Mouse (Mus musculus) midbrain, embryonic 13.5 days (tissue): ENCODE measurements around the gene Arhgef12. TPM values are rescaled to one million over a fixed set of nuclear protein-coding genes. Genes with fewer than 3 reads are reported as not detected.

Source experiments
- ATAC-seq: fragments of 200-750 bp; cut with Nextera tagmentation; 2 replicates; pipeline ENCODE4 v1.8.0; 2017; ENCODE audit warnings: mild to moderate bottlenecking, moderate TSS enrichment, moderate library complexity
- H3K27ac ChIP-seq: fragments of 300-500 bp; sonication (generic); 2 replicates; pipeline ENCODE4 v1.5.1; 2015; ENCODE audit warnings: inconsistent platforms, mild to moderate bottlenecking, moderate library complexity
- H3K27me3 ChIP-seq: fragments of 300-500 bp; sonication (generic); 2 replicates; pipeline ENCODE4 v1.6.1; 2015; ENCODE audit warnings: mild to moderate bottlenecking, inconsistent platforms
- H3K36me3 ChIP-seq: fragments of 300-500 bp; sonication (generic); 2 replicates; pipeline ENCODE4 v1.6.1; 2015; ENCODE audit warnings: mild to moderate bottlenecking, inconsistent platforms
- H3K4me1 ChIP-seq: fragments of 300-500 bp; sonication (generic); replicated peaks from 2 replicates; pipeline ENCODE4 v1.6.1; 2015; ENCODE audit warnings: inconsistent platforms
- H3K4me2 ChIP-seq: fragments of 300-500 bp; sonication (generic); replicated peaks from 2 replicates; pipeline ENCODE4 v1.6.1; 2015; ENCODE audit warnings: moderate library complexity, mild to moderate bottlenecking, inconsistent platforms
- H3K4me3 ChIP-seq: fragments of 300-500 bp; sonication (generic); replicated peaks from 2 replicates; pipeline ENCODE4 v1.5.1; 2015; ENCODE audit warnings: mild to moderate bottlenecking, inconsistent platforms
- H3K9ac ChIP-seq: fragments of 300-500 bp; sonication (generic); replicated peaks from 2 replicates; pipeline ENCODE4 v1.6.1; 2015; ENCODE audit warnings: mild to moderate bottlenecking, inconsistent platforms
- H3K9me3 ChIP-seq: fragments of 300-500 bp; sonication (generic); 2 replicates; pipeline ENCODE4 v1.6.1; 2016; ENCODE audit warnings: mild to moderate bottlenecking, inconsistent platforms
- WGBS: fragments of 180-500 bp; shearing (Covaris S2); methylation state at CpG from one replicate; pipeline ENCODE4 v1.1.7; 2015; 5-methylcytosine and 5-hydroxymethylcytosine counted together
- polyA plus RNA-seq: library from polyadenylated mRNA; unstranded; fragments of >200 nt; fragmentation: Nextera tagmentation; extraction: Ambion mirVana; gene quantifications from 2 replicates; pipeline ENCODE4 v1.2.1, GENCODE M21; 2015

Gene Arhgef12
- polyA plus RNA-seq, 1 experiment from 2014 or later: 21.2 TPM

DNA sequence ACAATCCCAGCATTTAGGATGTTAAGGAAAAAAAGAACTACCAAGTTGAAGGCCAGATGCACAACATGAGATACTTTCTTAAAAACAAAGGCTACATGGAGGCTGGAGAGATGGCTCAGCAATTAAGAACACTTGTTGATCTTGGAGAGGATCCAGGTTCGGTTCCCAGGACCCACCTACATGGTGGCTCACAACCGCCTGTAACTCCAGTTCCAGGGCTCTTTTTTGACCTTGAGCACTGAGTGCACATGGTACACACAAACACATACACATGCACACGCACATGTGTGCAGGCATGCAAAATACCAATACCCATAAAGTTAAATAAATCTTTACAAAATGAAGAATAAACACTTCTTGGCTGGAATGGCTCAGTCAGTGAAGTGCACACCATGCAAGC is 39.1 kb downstream of the Arhgef12 start:
- Histone ChIP-seq H3K9me3 (no peaks in the 10 kb centered on the region), H3K4me3 (no peak overlapping the region), H3K9ac (no peak overlapping the region), H3K27me3 (no peaks in the 10 kb centered on the region), H3K36me3 (no peaks in the 10 kb centered on the region), H3K4me1 (peaks cover 48% of the 10 kb centered on the region), H3K27ac (no peak overlapping the region), H3K4me2 (peak overlapping the region; percentile 45)
- ATAC-seq: no peak
- WGBS: 94% methylated on average over 3 of the region's 3 CpGs

DNA sequence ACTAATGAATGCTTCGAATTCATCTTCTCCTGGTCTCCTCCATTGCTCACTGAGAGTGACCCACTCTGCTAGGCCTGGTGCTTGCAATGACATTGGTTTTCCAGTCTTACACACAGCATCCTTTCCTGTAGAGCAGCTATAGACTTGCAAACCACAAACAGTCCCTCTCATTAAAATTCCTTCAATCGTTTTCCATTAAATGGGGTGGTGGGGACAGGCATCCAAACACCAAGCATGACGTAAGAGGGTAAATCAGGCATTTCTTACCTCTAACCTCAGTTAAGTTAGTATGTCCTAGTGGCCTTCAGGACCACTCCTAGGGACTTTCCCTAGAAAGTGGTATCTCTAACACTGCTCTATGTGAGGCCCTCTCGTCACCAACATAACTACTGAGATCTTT is 41.8 kb downstream of the Arhgef12 start:
- Histone ChIP-seq H3K27ac (no peak overlapping the region), H3K36me3 (no peaks in the 10 kb centered on the region), H3K4me1 (peaks cover 49% of the 10 kb centered on the region), H3K9me3 (no peaks in the 10 kb centered on the region), H3K4me2 (no peak overlapping the region), H3K4me3 (no peak overlapping the region), H3K27me3 (no peaks in the 10 kb centered on the region), H3K9ac (no peak overlapping the region)
- WGBS: 84% methylated on average over 4 of the region's 4 CpGs
- no peak for ATAC-seq

DNA sequence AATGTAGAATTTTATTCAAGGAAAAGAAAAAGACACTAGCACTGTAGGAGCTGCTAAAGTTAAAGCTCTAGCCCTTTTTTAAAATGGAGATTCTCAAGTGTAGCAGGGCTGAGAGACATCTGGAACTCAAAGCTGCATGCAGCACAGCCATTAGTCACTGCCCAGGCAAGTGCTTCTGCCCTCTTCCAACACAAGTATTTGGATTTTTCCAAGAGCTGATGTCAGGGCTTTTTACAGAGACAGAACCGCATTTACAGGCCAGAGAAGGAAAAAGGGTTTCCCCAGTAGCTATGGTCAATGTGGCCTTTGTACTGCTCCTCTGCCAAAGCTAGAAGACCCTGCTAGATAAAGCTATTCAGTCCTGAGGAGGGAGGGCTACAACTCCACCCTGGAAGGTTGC is 45.5 kb downstream of the Arhgef12 start:
- Histone ChIP-seq H3K27ac (no peak overlapping the region), H3K4me2 (no peak overlapping the region), H3K9ac (no peak overlapping the region), H3K36me3 (no peaks in the 10 kb centered on the region), H3K4me3 (no peak overlapping the region), H3K9me3 (no peaks in the 10 kb centered on the region), H3K4me1 (peaks cover 23% of the 10 kb centered on the region), H3K27me3 (no peaks in the 10 kb centered on the region)
- ATAC-seq: no peak
- 92% methylated on average over 1 of the region's 1 CpGs for WGBS

DNA sequence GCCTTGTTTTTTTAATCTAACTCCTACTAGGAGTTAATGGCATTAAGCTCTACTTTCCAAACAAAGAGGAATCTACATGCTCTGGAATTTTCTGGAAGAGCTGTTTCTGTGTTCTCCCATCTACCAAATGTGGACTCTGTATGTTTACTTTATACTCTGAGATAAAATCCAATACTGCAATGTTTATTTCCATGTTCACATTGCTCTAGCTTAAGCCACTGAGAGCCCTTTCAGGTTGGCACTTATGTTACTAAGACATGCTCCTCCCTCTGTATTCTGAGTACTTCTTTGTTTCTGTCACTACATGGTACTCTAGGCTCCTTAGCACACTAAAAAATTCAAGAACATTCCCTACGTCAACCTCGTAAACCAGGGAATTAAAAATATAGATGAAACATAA is 56.6 kb downstream of the Arhgef12 start:
- Histone ChIP-seq H3K9ac (no peak overlapping the region), H3K4me3 (no peak overlapping the region), H3K4me1 (no peaks in the 10 kb centered on the region), H3K27ac (no peak overlapping the region), H3K27me3 (no peaks in the 10 kb centered on the region), H3K9me3 (no peaks in the 10 kb centered on the region), H3K4me2 (no peak overlapping the region), H3K36me3 (peaks cover 5% of the 10 kb centered on the region; the same call in 1 of the 2 replicates)
- 97% methylated on average over 2 of the region's 2 CpGs for WGBS
- ATAC-seq: no peak

DNA sequence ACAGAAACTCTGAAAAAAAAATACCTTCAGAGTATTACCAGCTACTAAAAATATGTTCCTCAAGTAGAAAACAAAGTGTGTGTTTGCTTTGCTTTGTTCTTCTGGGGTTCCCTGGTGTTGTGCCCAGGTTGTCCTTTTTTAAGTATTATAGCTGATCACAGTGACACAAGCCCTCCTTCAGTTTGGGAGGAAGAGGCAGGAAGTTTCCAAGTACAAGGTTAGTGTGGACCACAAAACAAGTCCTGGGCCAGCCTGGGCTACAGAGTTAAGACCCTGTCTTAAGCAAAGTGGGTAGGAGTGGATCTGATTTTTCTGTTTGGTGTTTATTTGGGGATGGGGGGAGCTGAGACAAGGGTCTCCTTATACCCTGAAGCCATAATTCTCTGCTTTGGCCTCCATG is 62.6 kb downstream of the Arhgef12 start:
- Histone ChIP-seq H3K4me1 (0 out of 2 replicates have a peak, but pooled peaks cover 2% of the 10 kb centered on the region), H3K4me3 (no peak overlapping the region), H3K9ac (no peak overlapping the region), H3K4me2 (no peak overlapping the region), H3K36me3 (peaks cover 14% of the 10 kb centered on the region), H3K27ac (no peak overlapping the region), H3K9me3 (no peaks in the 10 kb centered on the region), H3K27me3 (no peaks in the 10 kb centered on the region)
- no peak for ATAC-seq

DNA sequence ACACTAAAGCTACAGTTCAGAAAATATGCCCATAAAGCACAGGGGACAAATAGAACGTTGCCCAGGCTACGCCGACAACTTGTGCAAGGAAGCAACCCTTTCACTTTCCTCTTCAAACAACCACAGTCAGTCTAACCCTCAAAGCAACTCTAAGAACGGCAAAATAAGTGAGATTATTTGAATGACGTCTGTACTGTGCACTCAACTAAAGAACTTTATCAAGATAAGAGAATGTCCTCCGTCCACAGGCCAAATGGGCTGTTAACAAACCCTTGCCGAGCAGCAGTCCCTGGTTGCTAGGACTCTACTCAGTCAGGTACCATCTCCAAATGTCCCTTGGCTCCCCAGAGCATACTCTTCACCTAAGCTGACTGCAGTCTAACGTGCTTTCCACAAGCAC is 68.6 kb downstream of the Arhgef12 start:
- Histone ChIP-seq H3K4me1 (peaks cover 4% of the 10 kb centered on the region; the same call in 1 of the 2 replicates), H3K36me3 (peaks cover 15% of the 10 kb centered on the region), H3K9me3 (no peaks in the 10 kb centered on the region), H3K4me3 (no peak overlapping the region), H3K9ac (no peak overlapping the region), H3K27me3 (no peaks in the 10 kb centered on the region), H3K27ac (no peak overlapping the region), H3K4me2 (no peak overlapping the region)
- 91% methylated on average over 8 of the region's 8 CpGs for WGBS
- ATAC-seq: no peak

DNA sequence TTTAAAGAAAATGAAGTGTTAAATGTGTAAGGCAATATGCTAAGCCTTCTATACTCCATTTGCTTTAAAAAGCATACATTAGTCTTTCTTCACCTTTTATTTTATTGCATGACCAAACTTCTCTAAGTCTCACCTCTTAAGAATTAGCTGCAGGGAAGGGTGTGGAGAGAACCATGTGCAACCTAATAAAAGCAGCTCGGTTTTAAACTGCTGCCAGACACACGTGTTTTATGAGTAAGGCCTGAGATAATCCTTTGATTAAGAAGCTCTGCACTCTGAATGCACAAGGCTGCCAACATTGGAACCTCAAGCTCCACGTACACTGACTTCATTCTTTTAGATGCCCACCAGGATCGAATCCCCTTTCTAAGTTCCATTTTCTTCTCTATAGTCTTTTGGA is 71.8 kb downstream of the Arhgef12 start:
- H3K36me3 ChIP-seq: peaks cover 3% of the 10 kb centered on the region; the same call in 1 of the 2 replicates
- H3K27ac ChIP-seq: no peak overlapping the region
- no peak for ATAC-seq
- no peaks in the 10 kb centered on the region for H3K27me3 ChIP-seq
- WGBS: 56% methylated on average over 4 of the region's 4 CpGs
- no peak overlapping the region for H3K4me3 ChIP-seq
- no peak overlapping the region for H3K9ac ChIP-seq
- peaks cover 7% of the 10 kb centered on the region; the same call in 1 of the 2 replicates for H3K4me1 ChIP-seq
- H3K4me2 ChIP-seq: no peak overlapping the region
- no peaks in the 10 kb centered on the region for H3K9me3 ChIP-seq

DNA sequence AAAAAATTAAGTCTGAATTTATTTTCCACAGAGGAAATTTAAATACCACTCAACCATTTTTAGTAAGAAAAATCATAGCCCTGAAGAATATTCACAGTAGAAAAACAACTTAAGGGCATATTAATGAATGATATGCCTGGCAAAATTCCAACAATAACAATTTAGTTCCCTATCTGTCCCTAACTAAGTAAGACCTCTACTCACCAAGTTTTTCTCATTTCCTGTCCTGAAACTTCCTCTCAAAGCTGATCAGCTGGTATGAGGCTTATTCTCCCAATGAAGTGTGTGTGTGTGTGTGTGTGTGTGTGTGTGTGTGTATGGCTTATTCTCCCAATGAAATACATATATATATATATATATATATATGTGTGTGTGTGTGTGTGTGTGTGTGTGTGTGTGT is 72.8 kb downstream of the Arhgef12 start:
- H3K4me1 ChIP-seq: peaks cover 7% of the 10 kb centered on the region; the same call in 1 of the 2 replicates
- peaks cover 2% of the 10 kb centered on the region; the same call in 1 of the 2 replicates for H3K36me3 ChIP-seq
- no peak for ATAC-seq

DNA sequence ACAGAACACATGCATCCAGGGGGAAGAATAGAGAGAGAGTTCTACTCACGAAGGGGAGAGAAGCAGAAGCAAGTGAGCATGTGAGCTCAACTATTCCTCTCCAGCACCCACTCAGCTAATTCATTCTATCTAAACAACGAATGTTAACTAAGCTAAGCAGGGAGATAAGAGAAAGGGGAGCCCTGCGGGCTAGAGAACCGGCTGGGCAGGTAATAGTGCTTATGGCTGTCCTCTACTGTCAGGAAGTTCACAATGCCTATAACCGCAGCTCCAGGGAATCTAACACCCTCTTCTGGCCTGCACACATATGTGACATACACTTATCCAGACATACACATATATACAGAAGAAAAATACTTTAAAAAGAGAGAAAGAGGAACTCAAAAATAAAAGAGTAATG is 79.3 kb downstream of the Arhgef12 start:
- H3K9ac ChIP-seq: no peak overlapping the region
- no peak overlapping the region for H3K27ac ChIP-seq
- no peak overlapping the region for H3K4me3 ChIP-seq
- no peaks in the 10 kb centered on the region for H3K27me3 ChIP-seq
- H3K4me2 ChIP-seq: no peak overlapping the region
- 0 out of 2 replicates have a peak, but pooled peaks cover 2% of the 10 kb centered on the region for H3K4me1 ChIP-seq
- 84% methylated on average over 5 of the region's 5 CpGs for WGBS
- peaks cover 20% of the 10 kb centered on the region for H3K36me3 ChIP-seq
- ATAC-seq: no peak
- H3K9me3 ChIP-seq: no peaks in the 10 kb centered on the region

More for the DNA sequence above, 72.8 kb downstream of the Arhgef12 start:
- no peaks in the 10 kb centered on the region for H3K27me3 ChIP-seq
- H3K9ac ChIP-seq: no peak overlapping the region
- no peak overlapping the region for H3K4me3 ChIP-seq
- H3K9me3 ChIP-seq: no peaks in the 10 kb centered on the region
- no peak overlapping the region for H3K27ac ChIP-seq
- H3K4me2 ChIP-seq: no peak overlapping the region

DNA sequence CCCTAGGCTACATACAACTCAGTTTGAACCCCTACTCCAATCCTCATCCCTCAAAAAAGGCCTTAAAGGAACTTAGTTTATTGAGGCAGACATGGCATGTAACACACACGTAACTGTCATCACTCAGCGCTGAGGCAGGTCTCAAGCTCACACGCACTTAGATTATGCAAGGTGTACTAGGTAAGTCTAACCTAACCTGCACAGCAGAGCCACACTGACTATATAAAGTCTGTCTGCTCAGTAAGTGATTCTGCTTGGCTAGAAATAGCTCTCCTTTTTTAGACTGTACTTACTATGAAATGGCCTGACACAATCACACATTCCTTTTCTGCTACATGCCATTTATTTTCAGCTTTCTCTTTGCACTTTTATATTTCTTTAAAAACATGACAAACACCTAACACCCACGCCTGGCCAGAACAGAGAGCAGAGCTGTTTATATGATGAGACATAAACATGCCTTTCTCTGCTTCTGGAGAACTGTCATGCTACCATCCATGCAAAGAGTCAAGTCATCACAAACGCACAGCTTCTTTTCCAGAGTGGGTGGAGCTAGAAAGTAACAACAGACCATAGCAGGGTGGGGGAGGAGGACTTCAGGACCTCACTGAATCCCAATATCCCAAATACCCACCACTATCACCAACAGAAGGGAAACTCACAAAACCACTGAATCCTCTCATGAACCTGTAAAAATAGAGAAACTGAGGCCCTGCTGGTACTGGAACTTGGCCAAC is 85.4 kb downstream of the Arhgef12 start:
- Histone ChIP-seq H3K9me3 (no peaks in the 10 kb centered on the region), H3K4me1 (no peaks in the 10 kb centered on the region), H3K9ac (no peak overlapping the region), H3K27me3 (no peaks in the 10 kb centered on the region), H3K36me3 (peaks cover 43% of the 10 kb centered on the region), H3K4me3 (no peak overlapping the region), H3K27ac (no peak overlapping the region), H3K4me2 (no peak overlapping the region)
- ATAC-seq: no peak
- WGBS: 84% methylated on average over 5 of the region's 5 CpGs

DNA sequence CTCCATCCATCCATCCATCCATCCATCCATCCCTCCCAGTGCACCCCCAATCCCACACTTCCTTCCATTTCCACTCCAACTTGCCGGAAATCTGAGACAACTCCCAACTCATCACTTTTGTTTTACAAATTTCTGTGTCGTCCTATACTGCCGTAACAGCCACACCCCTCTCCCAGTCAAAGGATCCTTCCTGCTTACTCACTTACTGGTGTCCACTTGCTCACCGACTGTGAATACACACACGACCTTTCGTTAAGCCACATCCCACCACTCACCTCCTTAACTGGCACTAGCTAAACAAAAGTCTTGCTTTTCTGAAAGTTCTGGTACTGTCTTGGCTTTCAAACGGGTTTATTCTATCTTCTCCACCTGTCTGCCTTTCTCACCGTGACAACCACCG is 87.4 kb downstream of the Arhgef12 start:
- Histone ChIP-seq H3K9me3 (no peaks in the 10 kb centered on the region), H3K36me3 (peaks cover 43% of the 10 kb centered on the region), H3K4me1 (no peaks in the 10 kb centered on the region), H3K27me3 (no peaks in the 10 kb centered on the region), H3K27ac (no peak overlapping the region), H3K9ac (no peak overlapping the region), H3K4me3 (no peak overlapping the region), H3K4me2 (no peak overlapping the region)
- no peak for ATAC-seq
- 95% methylated on average over 9 of the region's 9 CpGs for WGBS

DNA sequence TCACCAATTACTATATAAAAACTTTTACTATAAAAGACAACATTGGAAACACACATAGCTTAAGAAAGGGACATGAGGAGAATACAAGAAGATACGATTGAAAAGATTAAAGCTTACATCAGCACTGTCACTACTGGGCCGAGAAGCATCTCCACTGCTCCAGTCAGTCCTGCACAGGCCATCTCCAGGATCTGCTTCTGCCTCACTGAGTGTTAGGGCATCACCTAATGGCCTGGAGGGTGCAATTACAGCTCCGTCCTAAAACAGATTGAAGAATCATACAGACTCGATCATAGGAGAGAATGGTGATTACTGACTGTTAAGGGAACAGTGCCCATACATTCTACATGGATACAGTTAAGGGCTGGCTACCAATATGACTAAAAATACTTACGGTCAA is 91.3 kb downstream of the Arhgef12 start:
- Histone ChIP-seq H3K4me1 (no peaks in the 10 kb centered on the region), H3K9ac (no peak overlapping the region), H3K4me3 (no peak overlapping the region), H3K4me2 (no peak overlapping the region), H3K9me3 (no peaks in the 10 kb centered on the region), H3K36me3 (peaks cover 52% of the 10 kb centered on the region), H3K27ac (no peak overlapping the region), H3K27me3 (no peaks in the 10 kb centered on the region)
- WGBS: 95% methylated on average over 5 of the region's 5 CpGs
- ATAC-seq: no peak

DNA sequence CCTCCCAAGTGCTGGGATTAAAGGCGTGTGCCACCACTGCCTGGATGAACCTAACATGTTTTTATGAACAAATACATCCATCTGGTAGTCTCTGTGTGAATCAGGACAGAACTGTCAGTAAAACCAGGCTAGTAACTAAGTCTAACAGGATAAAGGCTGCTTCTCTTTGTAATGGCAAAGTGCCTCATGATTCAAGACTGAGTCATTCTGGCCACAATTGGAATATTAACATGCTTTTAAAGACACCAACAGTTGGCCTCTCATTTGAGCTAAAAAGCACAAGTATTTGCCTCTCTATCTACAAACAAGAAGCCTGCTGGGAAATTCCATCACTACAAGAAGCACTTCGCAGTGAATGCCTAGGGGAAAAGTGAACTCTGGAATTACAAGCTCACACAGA is 91.7 kb downstream of the Arhgef12 start:
- no peak overlapping the region for H3K27ac ChIP-seq
- H3K4me2 ChIP-seq: no peak overlapping the region
- peaks cover 50% of the 10 kb centered on the region for H3K36me3 ChIP-seq
- WGBS: 95% methylated on average over 2 of the region's 2 CpGs
- H3K4me3 ChIP-seq: no peak overlapping the region
- no peaks in the 10 kb centered on the region for H3K9me3 ChIP-seq
- ATAC-seq: no peak
- H3K4me1 ChIP-seq: no peaks in the 10 kb centered on the region
- no peaks in the 10 kb centered on the region for H3K27me3 ChIP-seq
- H3K9ac ChIP-seq: no peak overlapping the region
